Mouse (Mus musculus) bone marrow, adult 2 months (tissue): Measurements from ENCODE around the gene Omt2a.
"Not testable (repeated sequence)": the region's sequence is repeated elsewhere in the genome, so short reads cannot be mapped to it uniquely, and the experiment has no call there.

ENCODE experiments used
- CTCF ChIP-seq: fragments of 200-500 bp; IDR thresholded peaks from 2 replicates; pipeline ENCODE4 v1.5.1; 2011; ENCODE audit warnings: low read length, control low read depth; ENCODE audit not compliant: control insufficient read depth, insufficient read depth
- POLR2A ChIP-seq: fragments of 200-500 bp; IDR thresholded peaks from 2 replicates; pipeline ENCODE4 v1.6.1; 2011; ENCODE audit warnings: low read depth, mild to moderate bottlenecking, control low read depth, low read length, borderline replicate concordance; ENCODE audit not compliant: control insufficient read depth

DNA sequence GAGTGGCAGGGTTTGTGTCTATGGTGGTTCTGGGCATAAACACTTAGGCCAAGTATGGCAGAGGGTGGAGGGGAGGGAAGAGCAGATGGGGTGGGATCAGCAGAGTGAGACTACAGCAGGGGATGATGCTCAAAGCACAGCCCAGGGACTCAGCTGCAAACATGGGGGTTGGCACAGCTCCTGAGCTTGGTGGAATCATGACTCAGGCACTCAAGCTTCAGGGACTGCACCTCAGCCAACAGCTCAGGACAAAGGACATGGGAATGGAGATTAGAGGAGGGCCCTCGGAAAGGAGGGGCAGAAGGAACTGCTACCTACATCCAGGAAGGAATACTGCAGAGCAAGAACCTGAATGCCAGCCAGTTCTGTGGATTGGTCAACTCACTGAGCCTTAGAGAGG is 15.5 kb downstream of the Omt2a start:
- not testable (repeated sequence) for TF ChIP-seq CTCF, POLR2A
